Mouse (Mus musculus) heart, postnatal 14 days (tissue): ENCODE results near the gene Pkn3. TPM values are rescaled to one million over a fixed set of nuclear protein-coding genes. Genes with fewer than 3 reads are reported as not detected.
"Not testable (repeated sequence)": the region's sequence is repeated elsewhere in the genome, so short reads cannot be mapped to it uniquely, and the experiment has no call there.

Experiments
- DNase-seq, 2 experiments: peaks; one replicate each; pipeline ENCODE4 v3.0.0; 2021 to 2022
- intact Hi-C: fragments of 180-260 bp; cut with DNase I; formaldehyde crosslinking; loops from one replicate; pipeline ENCODE4 v1.15.1; 2025
- total RNA-seq, 2 experiments: library from RNA; stranded (reverse); gene quantifications; 2 replicates each; pipeline ENCODE4 v1.2.3; 2021

Gene Pkn3
- total RNA-seq, 2 experiments from 2014 or later, result 10.3 to 12.2 TPM

DNA sequence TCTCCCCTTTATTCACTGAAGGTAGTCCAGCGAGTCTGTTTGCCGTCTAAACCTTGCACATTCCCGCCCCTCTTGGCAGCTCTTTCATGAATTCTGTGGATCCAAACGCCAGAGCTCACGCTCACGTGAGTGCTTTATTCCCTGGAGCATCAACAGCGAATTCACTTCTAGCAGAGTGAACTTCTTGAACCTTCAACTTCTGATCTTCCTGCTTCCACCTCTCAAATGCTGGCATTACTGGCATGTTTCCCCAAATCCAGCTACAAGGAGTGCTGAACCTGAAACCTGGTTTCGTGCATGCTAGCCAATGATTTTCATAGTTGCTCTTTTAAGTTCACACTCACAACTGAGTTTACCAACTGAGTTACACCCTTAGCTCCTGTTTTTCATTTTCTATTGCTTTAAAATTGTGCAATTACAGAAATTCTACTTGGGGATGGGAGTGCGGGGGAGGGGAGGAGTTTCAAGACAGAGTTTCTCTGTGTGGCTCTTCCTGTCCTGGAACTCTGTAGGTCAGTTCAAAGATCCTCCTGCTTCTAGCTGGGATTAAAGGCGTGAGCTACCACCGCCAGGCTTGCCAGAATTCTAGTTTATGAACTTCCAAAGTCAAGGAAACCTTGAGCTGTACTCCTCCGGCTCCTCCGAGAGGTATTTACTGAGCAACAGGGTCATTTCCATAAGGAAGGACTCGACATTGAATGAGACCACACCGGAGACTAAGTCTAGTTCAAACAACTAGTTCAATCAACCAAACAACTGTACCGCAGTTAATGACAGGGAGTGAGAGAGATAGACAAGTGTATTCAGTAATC, 55.5 kb downstream of the Pkn3 start:
- DNase-seq, result peak; percentile 37 to 50
- intact Hi-C loops, result no loop called here

DNA sequence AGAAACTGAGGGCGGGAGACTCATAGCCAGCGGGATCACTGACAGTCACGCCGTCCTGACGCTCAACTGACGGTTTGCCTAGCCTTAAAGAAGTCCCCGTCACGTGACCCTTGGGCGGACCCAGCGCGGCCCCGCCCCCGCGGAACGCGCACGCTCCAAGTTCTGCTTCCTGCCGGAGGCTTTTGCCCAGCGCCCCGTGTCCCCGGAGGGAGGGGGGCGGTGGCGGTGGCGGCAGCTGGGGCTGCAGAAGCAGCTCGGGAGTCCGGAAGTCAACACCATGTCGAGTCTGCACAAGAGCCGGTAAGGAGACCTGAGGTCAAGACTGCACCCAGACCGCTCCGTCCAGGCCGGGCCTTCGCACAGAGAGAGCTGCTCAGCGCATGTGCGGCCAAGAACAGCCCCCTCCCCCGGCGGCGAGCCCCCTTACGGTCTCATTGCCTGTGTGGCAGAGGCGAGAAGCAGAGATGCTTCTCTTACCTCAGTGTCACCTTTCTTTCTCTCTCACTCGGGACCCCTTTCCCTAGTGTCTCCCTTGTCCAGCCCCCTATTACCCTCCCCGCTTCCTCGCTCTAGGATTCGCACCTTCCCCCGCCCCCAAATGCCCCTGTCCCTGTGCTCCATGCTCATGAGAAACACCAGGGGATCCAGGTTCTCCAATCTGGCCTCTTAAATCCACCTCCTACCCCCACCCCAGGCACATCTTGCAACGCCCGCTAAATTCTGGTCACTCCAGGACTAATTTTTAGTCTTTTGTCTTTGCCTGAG, 56.3 kb downstream of the Pkn3 start, which contains the start of gene Tbc1d13:
Gene Tbc1d13, plus strand, starts transcription at position 134 of the 765 bp plus-strand sequence.
- intact Hi-C loops, result no loop called here
- DNase-seq, result peak; percentile 98 to 99

DNA sequence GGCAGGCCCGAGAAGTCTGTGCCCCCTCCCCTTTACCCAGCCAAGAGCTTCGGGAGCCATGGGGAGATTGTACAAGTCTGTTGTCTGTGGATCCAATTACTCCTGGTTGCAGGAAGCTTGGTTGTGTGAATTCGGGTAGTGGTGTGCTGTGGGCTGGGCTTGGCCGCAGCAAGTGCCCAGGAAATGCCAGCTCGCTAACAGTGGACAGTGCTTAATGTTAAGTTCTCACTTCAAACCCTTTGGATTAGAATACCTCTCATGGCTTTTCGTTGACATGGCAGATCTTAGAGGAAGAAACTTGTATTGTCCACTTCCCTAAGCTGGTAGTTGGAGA, 56.9 kb downstream of the Pkn3 start:
- no peak for DNase-seq

DNA sequence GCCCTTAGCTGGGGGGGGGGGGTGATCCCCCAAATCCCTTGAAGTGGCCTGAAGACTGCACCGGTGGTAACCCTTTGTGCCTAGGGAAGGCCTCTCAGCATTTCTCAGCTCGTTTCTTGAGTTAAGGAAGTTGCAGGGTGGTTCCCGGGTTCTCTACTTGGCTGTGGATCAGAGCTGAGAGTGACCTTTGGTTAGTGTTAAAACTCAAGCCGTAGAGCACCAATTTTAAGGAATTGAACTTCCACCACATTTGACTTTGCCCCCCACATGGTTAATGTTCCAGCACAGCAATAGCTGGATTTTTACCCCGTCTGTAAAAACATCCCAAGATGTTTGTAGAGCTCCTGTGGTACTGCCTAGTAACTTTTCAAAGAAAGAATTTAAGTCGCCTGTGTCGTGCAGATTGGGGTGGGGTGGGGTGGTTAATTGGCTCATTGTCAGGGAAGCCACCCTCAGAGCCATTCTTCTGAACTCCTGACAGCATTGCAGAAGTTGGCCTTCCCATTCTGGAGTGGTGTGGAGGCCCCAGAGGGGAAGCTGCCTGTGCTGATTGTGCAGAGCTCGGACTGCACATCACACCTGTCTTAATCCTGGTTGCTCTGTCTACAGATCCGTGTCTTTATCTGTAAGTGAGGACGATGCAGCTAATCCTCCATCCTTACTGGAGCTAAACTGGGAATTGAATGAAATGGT, 57.6 kb downstream of the Pkn3 start:
- intact Hi-C loops, result no loop called here
- DNase-seq, result no peak

More for the DNA sequence above, 56.9 kb downstream of the Pkn3 start:
- intact Hi-C loops, result no loop called here

DNA sequence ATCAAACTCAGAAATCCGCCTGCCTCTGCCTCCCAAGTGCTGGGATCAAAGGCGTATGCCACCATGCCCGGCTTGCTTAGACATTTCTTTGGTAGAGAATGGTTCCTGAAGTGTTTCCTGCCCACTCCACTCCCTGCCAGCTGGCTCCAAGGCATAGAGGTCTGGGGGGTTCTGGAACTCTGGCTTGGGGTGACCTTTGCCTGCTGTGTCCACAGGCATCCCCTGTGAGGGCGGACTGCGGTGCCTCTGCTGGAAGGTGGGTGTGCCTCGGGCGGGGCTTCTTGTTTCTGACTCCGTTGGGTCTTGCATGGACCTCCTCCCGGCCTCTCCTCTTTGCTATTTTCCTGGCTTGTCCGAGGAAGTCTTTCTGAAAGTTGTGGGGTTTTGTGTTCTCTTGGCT, 59.0 kb downstream of the Pkn3 start:
- no peak for DNase-seq
- intact Hi-C loops, result no loop called here

DNA sequence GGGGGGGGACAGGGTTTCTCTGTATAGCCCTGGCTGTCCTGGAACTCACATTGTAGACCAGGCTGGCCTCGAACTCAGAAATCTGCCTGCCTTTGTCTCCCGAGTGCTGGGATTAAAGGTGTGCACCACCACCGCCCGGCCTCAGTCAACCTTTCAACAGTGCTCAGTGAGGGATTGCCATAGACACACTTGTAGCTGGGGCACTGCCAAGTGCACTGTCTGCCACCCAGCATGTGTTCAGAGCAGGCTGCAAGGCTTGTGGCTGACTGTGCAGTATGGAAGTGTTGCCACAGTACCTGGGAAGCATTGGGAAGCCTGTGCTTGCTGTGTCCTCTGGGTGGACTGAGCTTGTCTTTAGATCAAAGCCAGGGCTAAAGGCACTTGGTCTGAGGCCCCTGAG, 62.5 kb downstream of the Pkn3 start:
- intact Hi-C loops, DNase-seq: not testable (repeated sequence)

Other genes starting within 250 kb of the Pkn3 start
- 10 to 100 TPM in 1 of 2 experiments, 1 to 10 TPM in 1; 9.3 to 10.3 TPM for gene Cercam, start 208.5 kb upstream of the Pkn3 start, total RNA-seq
- gene Odf2, start 188.5 kb upstream of the Pkn3 start, total RNA-seq, result 10 to 100 TPM; 24.5 to 29.1 TPM
- gene Gle1, start 142.3 kb upstream of the Pkn3 start, total RNA-seq, result 10 to 100 TPM; 25.1 to 25.2 TPM
- 100 to 1,000 TPM; 255 TPM for gene Sptan1, start 112.1 kb upstream of the Pkn3 start, total RNA-seq
- 1 to 10 TPM; 7.2 TPM for gene Wdr34, start 28.8 kb upstream of the Pkn3 start, total RNA-seq
- 10 to 100 TPM; 93.9 to 97.0 TPM for gene Set, start 20.3 kb upstream of the Pkn3 start, total RNA-seq
- 1 to 10 TPM; 5.2 to 5.6 TPM for gene Zdhhc12, start 16.0 kb downstream of the Pkn3 start, total RNA-seq
- 10 to 100 TPM; 25.1 to 27.7 TPM for gene Zer1, start 46.9 kb downstream of the Pkn3 start, total RNA-seq
- gene Tbc1d13, start 56.1 kb downstream of the Pkn3 start, total RNA-seq, result 10 to 100 TPM; 18.8 to 19.6 TPM
- gene Endog, start 93.8 kb downstream of the Pkn3 start, total RNA-seq, result 10 to 100 TPM; 74.1 to 78.0 TPM
- 1 to 10 TPM; 5.9 to 6.3 TPM for gene Spout1, start 100.8 kb downstream of the Pkn3 start, total RNA-seq
- 10 to 100 TPM; 48.4 to 49.2 TPM for gene Kyat1, start 128.2 kb downstream of the Pkn3 start, total RNA-seq
- 10 to 100 TPM; 90.1 to 90.5 TPM for gene Lrrc8a, start 160.0 kb downstream of the Pkn3 start, total RNA-seq
- 1 to 10 TPM; 4.1 to 4.6 TPM for gene Gm28035, start 162.9 kb downstream of the Pkn3 start, total RNA-seq
- gene Phyhd1, start 188.5 kb downstream of the Pkn3 start, total RNA-seq, result 10 to 100 TPM; 50.1 to 66.9 TPM
- gene Gm28038, start 203.4 kb downstream of the Pkn3 start, total RNA-seq, result 1 to 10 TPM in 1 of 2 experiments, not detected in 1; 2.2 TPM
- 10 to 100 TPM; 24.5 to 24.7 TPM for gene Dolk, start 208.7 kb downstream of the Pkn3 start, total RNA-seq
- 10 to 100 TPM; 20.9 to 22.1 TPM for gene Nup188, start 208.7 kb downstream of the Pkn3 start, total RNA-seq